Mouse (Mus musculus): ENCODE results near the gene Kif18b.

Gene Kif18b

GRCm38 (mm10) chr11:102937529-102938182, 12.7 kb upstream of the Kif18b start:
- no peak for DNase-seq

GRCm38 (mm10) chr11:102936272-102936671, 11.3 kb upstream of the Kif18b start:
- DNase-seq: no peak

- no peak for DNase-seq
Measured at GRCm38 (mm10) chr11:102930672-102931071, 5.7 kb upstream of the Kif18b start.

- DNase-seq: peak; percentile 61
Measured at GRCm38 (mm10) chr11:102925351-102925717, 410 bp upstream of the Kif18b start.

- no peak for DNase-seq
Measured at GRCm38 (mm10) chr11:102921491-102921890, 3.4 kb downstream of the Kif18b start.

- DNase-seq: no peak
Measured at GRCm38 (mm10) chr11:102918077-102918476, 6.8 kb downstream of the Kif18b start.

- DNase-seq: no peak
Measured at GRCm38 (mm10) chr11:102915380-102915779, 9.5 kb downstream of the Kif18b start.

- no peak for DNase-seq
Measured at GRCm38 (mm10) chr11:102911376-102911775, 13.5 kb downstream of the Kif18b start.

GRCm38 (mm10) chr11:102903654-102904053, 21.3 kb downstream of the Kif18b start:
- no peak for DNase-seq

- DNase-seq: no peak
Measured at GRCm38 (mm10) chr11:102902107-102902506, 22.8 kb downstream of the Kif18b start.

- DNase-seq: no peak
Measured at GRCm38 (mm10) chr11:102901199-102901598, 23.7 kb downstream of the Kif18b start.

GRCm38 (mm10) chr11:102900763-102901162, 24.2 kb downstream of the Kif18b start, which contains the start of gene Gfap:
Gene Gfap (minus strand): TSS chr11:102900912.
- DNase-seq: peak; percentile 63

GRCm38 (mm10) chr11:102898408-102898807, 26.5 kb downstream of the Kif18b start:
- DNase-seq: no peak

- no peak for DNase-seq
Measured at GRCm38 (mm10) chr11:102896641-102897040, 28.3 kb downstream of the Kif18b start.

GRCm38 (mm10) chr11:102895779-102896178, 29.1 kb downstream of the Kif18b start:
- DNase-seq: no peak

- DNase-seq: no peak
Measured at GRCm38 (mm10) chr11:102894716-102895115, 30.2 kb downstream of the Kif18b start.

GRCm38 (mm10) chr11:102893015-102893651, 31.8 kb downstream of the Kif18b start:
- DNase-seq: peak; percentile 79

- no peak for DNase-seq
Measured at GRCm38 (mm10) chr11:102890096-102890495, 34.8 kb downstream of the Kif18b start.

GRCm38 (mm10) chr11:102888135-102888534, 36.8 kb downstream of the Kif18b start:
- no peak for DNase-seq

- DNase-seq: no peak
Measured at GRCm38 (mm10) chr11:102887433-102887832, 37.5 kb downstream of the Kif18b start.

GRCm38 (mm10) chr11:102884616-102885219, 40.2 kb downstream of the Kif18b start, which contains the start of gene Fam187a:
Gene Fam187a (plus strand): TSS chr11:102885169.
- DNase-seq: no peak

GRCm38 (mm10) chr11:102881314-102882198, 43.4 kb downstream of the Kif18b start:
- DNase-seq: peak; percentile 17

Data from thymus, postnatal 14 days (tissue).